Mouse (Mus musculus) gastrocnemius, adult 2 months (tissue): ENCODE data around the gene Tifa. TPM values are rescaled to one million over a fixed set of nuclear protein-coding genes. Genes with fewer than 3 reads are reported as not detected.

Source experiments
- DNase-seq: peaks from one replicate; pipeline ENCODE4 v3.0.0; 2022
- H3K27ac ChIP-seq: fragments of 200-600 bp; 2 replicates; pipeline ENCODE4 v1.8.1; 2022; ENCODE audit warnings: mild to moderate bottlenecking
- H3K4me3 ChIP-seq: fragments of 200-600 bp; 2 replicates; pipeline ENCODE4 v1.8.1; 2022; ENCODE audit warnings: mild to moderate bottlenecking, moderate library complexity
- CTCF ChIP-seq: fragments of 200-600 bp; IDR thresholded peaks from 2 replicates; pipeline ENCODE4 v1.8.1; 2022; ENCODE audit warnings: antibody characterized with exemption, mild to moderate bottlenecking, moderate library complexity
- intact Hi-C: fragments of 180-260 bp; cut with DNase I; formaldehyde crosslinking; loops from one replicate; pipeline ENCODE4 v1.15.1; 2025
- total RNA-seq, 2 experiments: library from RNA; stranded (reverse); gene quantifications; 2 replicates each; pipeline ENCODE4 v1.2.3; 2021

Gene Tifa
- total RNA-seq, 2 experiments from 2014 or later: 0.64 to 1.3 TPM

DNA sequence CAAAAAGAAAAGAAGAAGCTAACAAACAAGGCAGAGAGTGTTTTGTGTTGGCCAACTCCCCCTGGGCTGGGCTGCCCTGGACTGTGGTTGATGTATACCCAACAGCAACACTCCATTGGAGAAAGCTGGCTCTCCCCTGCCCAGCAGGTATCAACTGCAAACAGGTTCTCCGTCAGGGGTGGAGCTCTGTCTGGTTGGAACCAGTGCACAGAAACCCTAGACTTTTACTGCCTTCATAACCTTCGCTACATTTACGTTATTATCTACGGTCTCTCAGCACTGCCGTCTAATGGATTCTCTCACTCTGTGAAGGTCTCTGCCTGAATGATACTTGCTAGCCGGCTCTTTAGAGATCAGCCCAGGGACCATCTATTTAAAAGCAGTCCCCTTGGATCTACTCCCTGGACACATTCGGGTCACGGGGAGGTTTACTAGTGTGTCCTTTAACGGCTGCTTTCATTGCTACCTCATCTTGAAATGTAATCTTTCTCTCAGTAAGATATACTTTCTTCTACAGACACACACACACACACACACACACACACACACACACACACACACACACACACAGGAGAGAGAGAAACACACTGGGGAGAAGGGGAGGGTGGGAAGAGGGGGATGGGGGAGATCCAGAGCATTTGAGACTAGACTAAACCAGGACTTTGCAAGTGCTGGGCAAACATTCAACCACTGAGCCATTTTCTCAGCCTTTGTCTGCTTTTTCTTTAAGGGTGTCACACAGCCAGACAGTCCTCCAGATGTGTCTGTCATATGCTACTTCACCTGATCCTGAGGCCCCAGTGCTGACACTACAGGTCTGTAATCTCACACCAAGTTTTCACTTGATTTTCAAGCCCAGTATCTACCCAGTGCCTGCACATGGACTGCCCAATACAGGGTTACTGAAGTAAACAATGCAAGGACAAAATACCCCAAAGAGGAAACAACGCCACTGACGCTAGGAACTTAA is 29.4 kb downstream of the Tifa start:
- no peak for TF ChIP-seq CTCF
- Histone ChIP-seq H3K4me3 (no peak overlapping the region), H3K27ac (peak overlapping the region; percentile 87)
- intact Hi-C loops: no loop called here
- peak; percentile 28 for DNase-seq

DNA sequence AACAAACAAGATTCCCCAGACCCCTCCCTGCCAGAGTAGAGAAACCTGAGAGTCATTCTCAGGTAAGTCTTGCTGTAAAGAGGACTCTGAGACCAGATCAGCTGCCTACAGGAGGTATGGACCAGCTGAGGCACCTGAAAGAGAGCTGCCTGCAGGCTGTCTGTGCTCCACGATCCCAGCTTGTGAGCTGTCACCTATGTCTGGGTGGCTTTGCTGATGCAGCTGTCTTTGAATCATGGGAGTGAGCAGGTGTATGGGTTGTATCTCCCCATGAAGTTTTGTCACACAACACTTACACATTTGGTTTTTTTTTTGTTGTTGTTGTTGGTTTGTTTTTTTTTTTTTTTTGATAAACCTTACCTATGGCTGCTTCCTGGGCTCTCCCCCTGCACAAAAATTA is 30.8 kb downstream of the Tifa start:
- H3K4me3 ChIP-seq: no peak overlapping the region; the same call in 1 of the 2 replicates
- DNase-seq: no peak
- peak overlapping the region; percentile 87 for H3K27ac ChIP-seq
- TF ChIP-seq CTCF: no peak
- intact Hi-C loops: no loop called here

DNA sequence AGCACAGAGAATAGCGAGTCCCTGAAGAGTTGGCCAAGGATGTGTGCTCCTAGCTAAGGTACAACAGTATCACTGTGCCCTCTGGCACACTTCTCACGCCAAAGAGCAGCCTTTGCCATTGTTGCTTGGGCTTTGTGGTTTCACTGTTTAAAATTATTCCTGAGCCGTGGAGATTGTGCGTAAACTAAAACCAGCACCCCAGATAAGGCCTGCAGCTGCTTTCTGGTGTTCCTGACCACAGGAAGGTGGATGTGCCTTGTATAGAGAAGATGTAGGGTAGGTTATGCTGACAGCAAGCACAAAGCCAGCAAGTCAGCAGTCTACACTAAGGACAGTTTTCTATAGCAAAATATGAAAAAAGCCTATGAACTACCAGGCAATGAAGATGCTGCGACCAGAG is 31.6 kb downstream of the Tifa start:
- intact Hi-C loops: no loop called here
- H3K27ac ChIP-seq: no peak overlapping the region; the same call in 1 of the 2 replicates
- no peak for DNase-seq
- no peak for TF ChIP-seq CTCF
- H3K4me3 ChIP-seq: no peak overlapping the region

DNA sequence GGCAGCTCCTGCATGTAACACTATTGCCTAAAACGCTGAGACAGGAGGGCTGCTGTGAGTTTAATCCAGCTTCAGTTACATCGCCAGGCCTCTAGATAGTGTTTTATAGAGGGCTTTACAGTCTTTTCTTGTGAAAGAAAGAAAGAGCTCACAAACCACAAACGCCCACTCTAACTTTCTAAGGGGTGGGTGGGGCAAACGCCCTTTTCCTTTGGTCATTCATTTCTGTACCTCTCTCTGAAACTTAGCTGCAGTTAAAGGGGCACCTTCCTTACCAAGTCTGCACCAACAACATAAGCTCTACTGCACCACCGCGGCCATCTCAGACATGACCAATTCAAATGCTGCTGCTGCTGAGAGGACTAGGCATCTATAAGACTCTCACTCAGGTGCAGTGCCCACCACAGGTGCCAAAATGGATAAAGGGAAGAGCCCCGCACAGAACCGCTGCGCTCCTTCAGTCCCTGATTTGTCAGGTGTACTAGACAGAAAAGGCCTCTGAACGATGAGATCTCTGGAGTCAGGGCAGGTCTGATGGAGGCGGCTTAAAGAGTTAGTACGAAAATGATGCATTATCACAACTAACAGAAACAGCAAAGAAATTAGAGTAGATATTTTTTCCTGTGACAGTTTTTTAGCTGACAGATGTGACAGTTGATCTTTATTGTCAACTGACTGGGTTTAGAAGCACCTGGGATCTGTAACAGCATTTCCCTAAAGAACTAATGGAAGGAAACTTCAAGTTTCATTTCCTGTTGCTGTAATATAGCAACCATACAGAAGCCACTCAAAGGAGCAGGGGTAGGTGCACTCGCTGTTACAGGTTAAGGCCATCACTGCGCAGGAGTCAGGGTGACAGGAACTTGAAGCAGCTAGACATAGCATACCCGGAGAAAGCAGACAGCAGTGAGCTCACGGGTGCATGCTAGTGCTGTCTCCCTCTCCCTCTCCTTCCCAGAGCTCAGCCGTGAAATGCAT is 34.6 kb downstream of the Tifa start:
- intact Hi-C loops: no loop called here
- Histone ChIP-seq H3K27ac (no peak overlapping the region), H3K4me3 (no peak overlapping the region)
- no peak for TF ChIP-seq CTCF
- DNase-seq: no peak

DNA sequence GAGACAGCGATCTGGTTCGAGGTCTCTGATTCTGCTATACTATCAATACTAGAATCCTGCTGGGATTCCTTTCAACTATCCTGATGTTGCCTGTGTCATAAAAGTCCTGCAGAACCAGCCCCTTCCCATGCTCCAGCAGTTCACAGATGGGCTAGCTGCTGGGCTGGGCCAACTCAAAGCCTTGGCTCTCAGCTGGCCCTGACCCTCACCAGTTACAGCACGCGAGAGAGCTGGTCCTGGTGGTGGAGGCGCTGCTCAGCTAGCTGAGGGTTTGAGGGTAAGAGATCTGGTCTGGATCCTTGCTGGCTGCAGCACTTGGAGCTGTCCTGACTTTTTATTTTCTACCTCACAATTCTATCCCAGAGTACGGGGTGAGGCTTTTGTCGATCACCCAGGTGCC is 36.9 kb downstream of the Tifa start:
- no peak for DNase-seq
- intact Hi-C loops: no loop called here
- Histone ChIP-seq H3K27ac (no peak overlapping the region), H3K4me3 (no peak overlapping the region)
- no peak for TF ChIP-seq CTCF

DNA sequence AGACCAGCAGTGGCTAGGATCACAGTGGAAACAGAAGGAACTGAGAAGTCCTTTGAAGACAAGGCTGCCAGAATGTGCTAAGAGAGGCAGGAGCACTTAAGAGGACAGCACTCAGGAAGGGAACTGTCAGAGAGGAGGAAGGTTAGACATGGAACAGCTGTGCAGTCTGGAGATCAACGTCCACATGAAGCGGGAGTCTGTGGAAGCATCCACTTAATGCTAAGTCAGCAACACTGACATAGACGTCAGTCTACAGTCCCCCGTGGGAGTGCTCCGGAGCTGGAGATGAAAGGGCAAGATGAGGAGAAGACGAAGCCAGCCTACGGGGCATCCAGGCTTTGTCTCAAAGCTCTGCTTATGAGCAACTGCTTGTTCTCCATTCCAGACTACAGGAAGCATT is 37.5 kb downstream of the Tifa start:
- H3K27ac ChIP-seq: no peak overlapping the region
- intact Hi-C loops: no loop called here
- TF ChIP-seq CTCF: no peak
- no peak overlapping the region for H3K4me3 ChIP-seq
- no peak for DNase-seq

DNA sequence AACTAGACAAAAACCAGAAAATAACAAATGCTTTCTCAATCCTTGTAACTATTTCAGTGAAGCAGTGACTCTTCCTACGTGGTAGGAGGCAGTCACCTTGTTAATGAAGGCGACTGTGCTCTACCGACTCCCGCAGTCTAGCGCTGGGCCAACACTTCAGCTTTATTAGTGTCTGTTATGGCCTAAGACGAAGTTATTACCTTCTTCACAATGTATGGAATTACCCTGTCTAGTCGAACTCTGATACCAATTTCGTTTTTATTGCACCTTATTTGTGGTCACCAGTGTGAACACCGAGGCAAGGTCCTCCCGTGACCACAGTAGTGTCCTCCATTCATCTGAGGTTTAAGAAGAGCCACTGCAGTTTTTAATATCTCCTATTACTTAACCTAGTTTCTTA is 40.6 kb downstream of the Tifa start:
- intact Hi-C loops: loop anchor here (10.0 kb wide), 1 partner anchor 275 kb away; the partner anchor contains the start of genes Larp7 and Zgrf1
- TF ChIP-seq CTCF: no peak
- no peak overlapping the region for H3K4me3 ChIP-seq
- H3K27ac ChIP-seq: no peak overlapping the region
- DNase-seq: no peak

DNA sequence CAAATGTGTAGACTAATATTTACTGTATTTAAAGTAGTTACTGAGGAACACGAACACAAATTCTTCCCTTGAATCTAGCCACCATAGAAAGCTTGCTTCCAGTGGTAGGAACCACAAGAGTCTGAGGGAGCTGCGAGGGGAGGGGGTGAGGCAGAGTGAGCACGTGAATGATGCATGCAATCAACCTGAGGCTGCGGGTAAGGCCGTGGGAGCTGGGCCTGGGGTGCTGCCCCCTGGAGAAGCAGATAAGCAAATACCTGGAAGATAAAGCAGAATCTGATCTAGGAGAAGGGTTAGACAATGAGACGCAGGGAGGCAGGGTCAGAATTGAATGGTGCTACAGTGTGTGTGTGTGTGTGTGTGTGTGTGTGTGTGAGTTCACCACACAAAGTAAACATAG is 41.5 kb downstream of the Tifa start:
- Histone ChIP-seq H3K27ac (no peak overlapping the region), H3K4me3 (no peak overlapping the region)
- DNase-seq: no peak
- TF ChIP-seq CTCF: no peak
- intact Hi-C loops: loop anchor here (10.0 kb wide), 1 partner anchor 276 kb away; the partner anchor contains the start of genes Larp7 and Zgrf1

DNA sequence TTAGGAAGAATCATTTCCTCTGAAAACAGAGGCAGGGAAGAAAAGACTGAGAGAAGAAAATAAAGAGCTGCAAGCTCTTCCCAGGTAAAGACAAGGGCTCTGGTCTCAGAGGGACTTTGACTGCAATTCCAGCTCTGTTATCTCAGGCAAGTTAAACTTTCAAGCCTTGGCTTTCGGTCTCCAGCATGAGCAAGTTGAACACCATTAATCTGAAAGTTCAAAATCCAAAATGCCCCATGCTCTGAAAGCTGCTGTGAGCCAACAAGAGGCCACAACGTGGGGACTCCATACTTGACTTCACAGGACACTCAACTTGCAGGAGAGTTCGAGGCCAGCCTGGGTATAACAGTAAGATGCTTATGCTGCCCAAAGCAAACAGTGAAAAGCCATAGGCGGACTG is 44.4 kb downstream of the Tifa start:
- no peak for DNase-seq
- TF ChIP-seq CTCF: no peak
- no peak overlapping the region for H3K27ac ChIP-seq
- no peak overlapping the region for H3K4me3 ChIP-seq
- intact Hi-C loops: loop anchor here (10.0 kb wide), 1 partner anchor 279 kb away; the partner anchor contains the start of genes Larp7 and Zgrf1

DNA sequence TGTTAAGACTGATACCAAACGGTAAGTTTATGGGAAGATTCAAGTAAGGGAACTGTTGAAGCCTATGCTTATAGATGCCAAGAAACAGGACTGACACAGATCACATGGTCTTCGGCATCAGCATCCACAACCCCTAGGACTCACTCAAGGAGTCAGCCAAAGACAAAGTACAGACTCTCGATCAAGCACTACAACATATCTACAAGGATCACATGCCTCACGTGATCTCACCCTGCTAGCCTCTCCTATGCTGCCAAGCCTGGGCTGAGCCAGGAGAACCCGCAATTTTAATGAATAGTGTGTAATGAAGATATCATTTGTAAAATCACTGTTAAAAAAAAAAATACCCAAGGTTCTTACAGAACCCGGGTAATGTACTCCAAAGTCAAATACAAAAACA is 46.0 kb downstream of the Tifa start:
- intact Hi-C loops: loop anchor here (5.0 to 10.0 kb wide), 3 partner anchors 43 to 281 kb away; partner anchors contain the start of genes Fam241a, Larp7 and Zgrf1
- no peak overlapping the region for H3K27ac ChIP-seq
- H3K4me3 ChIP-seq: no peak overlapping the region
- TF ChIP-seq CTCF: no peak
- DNase-seq: no peak

DNA sequence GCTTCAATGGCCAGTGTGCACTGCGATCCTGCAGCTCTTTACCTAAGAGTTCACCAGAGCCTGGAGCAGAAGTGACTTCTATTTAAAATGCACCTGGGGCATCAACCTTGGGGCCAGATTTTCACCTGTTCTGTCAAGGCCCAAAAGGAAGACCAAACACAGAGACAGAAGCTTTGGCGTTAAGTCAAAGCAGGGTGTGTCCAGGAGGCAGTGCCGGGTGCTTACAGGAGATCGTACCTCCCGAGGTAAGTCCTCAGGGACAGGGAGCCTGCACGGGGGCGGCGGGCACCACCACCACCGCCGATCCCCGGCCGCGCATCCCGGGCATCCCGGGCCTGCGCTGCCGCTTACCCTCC is 47.2 kb downstream of the Tifa start:
- Histone ChIP-seq H3K27ac (peak overlapping the region; percentile 90), H3K4me3 (peak overlapping the region; percentile 93)
- no peak for DNase-seq
- intact Hi-C loops: loop anchor here (5.0 to 10.0 kb wide), 3 partner anchors 44 to 282 kb away; partner anchors contain the start of genes Fam241a, Larp7 and Zgrf1
- TF ChIP-seq CTCF: no peak

DNA sequence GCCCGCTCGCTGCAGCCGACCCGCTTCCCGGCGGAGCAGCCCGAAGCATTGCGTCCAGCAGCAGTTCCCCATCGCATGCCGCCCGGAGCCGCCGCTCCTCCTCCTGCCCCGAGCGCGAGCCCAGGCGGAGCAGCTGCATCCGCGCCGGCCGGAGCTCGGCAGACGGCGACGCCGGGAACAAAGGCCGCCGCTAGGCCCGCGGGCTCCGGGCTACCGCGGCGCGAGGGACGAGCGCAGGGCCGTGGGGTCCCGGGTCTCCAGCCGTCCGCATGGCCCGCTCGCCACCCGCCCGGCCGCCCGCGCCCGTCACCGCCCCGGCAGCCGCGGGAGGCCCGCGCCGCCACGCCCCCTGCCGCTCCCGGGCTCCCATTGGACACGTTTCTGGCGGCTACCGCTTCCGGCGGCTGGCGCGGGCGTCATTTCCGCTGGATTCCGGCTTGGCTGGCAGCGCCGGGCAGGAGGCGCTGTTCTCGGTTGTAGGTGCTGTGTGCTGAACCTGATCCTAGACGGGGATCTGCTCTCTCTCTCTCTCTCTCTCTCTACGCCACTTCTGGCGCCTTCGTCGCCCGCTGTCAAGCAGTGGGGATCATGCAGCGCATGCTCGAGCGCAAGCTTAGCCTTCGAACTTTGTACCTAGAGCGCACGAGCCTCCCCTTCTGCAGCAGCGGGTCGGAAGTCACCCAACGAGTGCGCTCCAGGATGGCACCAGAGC is 47.7 kb downstream of the Tifa start, which contains the start of gene Ap1ar:
Ap1ar (minus strand) TSS at position 370 of the 712 bp plus-strand sequence.
- peak; percentile 98 for DNase-seq
- Histone ChIP-seq H3K4me3 (peak within 1 kb of the TSS; percentile 93), H3K27ac (peak within 1 kb of the TSS; percentile 90)
- peak; percentile 72 for TF ChIP-seq CTCF
- intact Hi-C loops: loop anchor here (5.0 to 10.0 kb wide), 3 partner anchors 45 to 283 kb away; partner anchors contain the start of genes Fam241a, Larp7 and Zgrf1
